Mouse (Mus musculus) small intestine, adult 2 months (tissue): Measurements from ENCODE around the gene Rnf115.

Source experiments
- CTCF ChIP-seq: fragments of 200-500 bp; IDR thresholded peaks from 2 replicates; pipeline ENCODE4 v1.5.1; 2012; ENCODE audit warnings: low read depth, mild to moderate bottlenecking, control low read depth, inconsistent platforms, low read length, moderate library complexity, mixed read lengths; ENCODE audit not compliant: insufficient replicate concordance, insufficient read length; ENCODE audit errors: extremely low read depth
- POLR2A ChIP-seq: fragments of 200-500 bp; IDR thresholded peaks from 2 replicates; pipeline ENCODE4 v1.6.1; 2012; ENCODE audit warnings: low read depth, mild to moderate bottlenecking, control low read depth, inconsistent platforms, low read length, moderate library complexity

DNA sequence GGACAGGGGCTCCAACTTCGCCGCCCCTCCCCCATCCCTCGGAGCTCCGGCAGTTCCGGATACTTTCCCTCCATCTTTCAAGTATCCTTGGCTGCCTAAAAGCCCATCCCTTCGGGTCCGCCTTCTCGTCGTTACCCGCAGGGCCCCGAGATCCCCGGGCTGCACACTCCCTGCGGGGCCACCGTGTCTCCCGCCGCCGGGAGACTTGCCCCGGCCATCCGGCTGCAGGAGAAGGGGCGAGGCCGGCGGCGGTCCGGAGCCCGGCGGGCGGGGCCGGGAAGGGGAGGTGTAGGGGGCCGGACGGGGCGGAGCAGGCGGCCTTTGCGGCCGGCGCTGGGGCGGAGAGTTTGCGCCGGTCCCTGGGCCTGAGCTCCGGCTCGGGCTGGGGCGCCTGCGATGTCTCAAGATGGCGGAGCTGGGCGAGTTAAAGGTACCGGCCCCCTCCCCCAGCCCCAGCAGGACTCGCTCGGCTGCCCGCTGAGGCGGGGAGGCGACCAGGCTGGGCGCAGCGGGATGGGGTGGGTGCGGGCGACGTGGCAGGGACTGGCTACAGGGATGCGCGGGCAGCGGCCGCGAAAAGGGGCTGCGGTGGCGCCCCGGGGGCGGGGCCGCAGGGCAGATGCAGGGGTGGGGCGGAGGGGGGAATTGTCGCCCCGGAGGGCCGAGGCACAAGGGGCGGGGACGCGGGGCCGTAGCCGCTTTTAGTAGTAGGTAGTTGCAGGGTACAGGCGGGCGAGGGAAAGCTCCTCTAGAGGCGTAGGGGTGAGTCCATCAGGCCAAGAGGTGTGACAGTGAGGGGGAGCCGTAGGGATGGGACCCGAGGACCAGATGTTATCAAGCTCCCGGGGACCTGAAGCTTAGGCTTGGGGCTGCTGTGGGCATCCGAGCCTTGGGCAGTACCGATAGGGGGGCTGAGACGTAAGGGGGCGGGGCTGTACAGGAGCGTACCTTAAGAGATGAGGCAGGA, 30.4 kb upstream of the Rnf115 start:
- TF ChIP-seq POLR2A (peak; percentile 77), CTCF (no peak)
